Mouse (Mus musculus): ENCODE measurements around the gene Map2k3. TPM values are rescaled to one million over a fixed set of nuclear protein-coding genes. Genes with fewer than 3 reads are reported as not detected.
A peak's percentile ranks its signal among the peaks of the same experiment; 100 is the strongest.

Gene Map2k3
- polyA plus RNA-seq, 1 experiment: 90.0 TPM

GRCm38 (mm10) chr11:60922964-60923363, 8.9 kb upstream of the Map2k3 start:
- WGBS: 84% methylated on average over 5 of the region's 5 CpGs
- DNase-seq (ENCODE audit: low read depth, low spot score): no peak

GRCm38 (mm10) chr11:60924498-60924897, 7.3 kb upstream of the Map2k3 start:
- 30% methylated on average over 6 of the region's 6 CpGs for WGBS
- no peak for DNase-seq (ENCODE audit: low read depth, low spot score)

- 84% methylated on average over 1 of the region's 1 CpGs for WGBS
- no peak for DNase-seq (ENCODE audit: low read depth, low spot score)
Measured at GRCm38 (mm10) chr11:60924981-60925380, 6.9 kb upstream of the Map2k3 start.

GRCm38 (mm10) chr11:60927264-60927663, 4.6 kb upstream of the Map2k3 start:
- peak; percentile 93 for DNase-seq (ENCODE audit: low read depth, low spot score)
- 0% methylated on average over 9 of the region's 9 CpGs for WGBS

GRCm38 (mm10) chr11:60930724-60931281, 1.0 kb upstream of the Map2k3 start:
- WGBS: 6% methylated on average over 7 of the region's 7 CpGs
- DNase-seq (ENCODE audit: low read depth, low spot score): no peak

- under 1% methylated on average over 30 of the region's 30 CpGs for WGBS
- no peak for DNase-seq (ENCODE audit: low read depth, low spot score)
Measured at GRCm38 (mm10) chr11:60931282-60931868, 458 bp upstream of the Map2k3 start.

GRCm38 (mm10) chr11:60932503-60933020, 729 bp downstream of the Map2k3 start:
- WGBS: 0% methylated on average over 7 of the region's 7 CpGs

GRCm38 (mm10) chr11:60933178-60933930, 1.5 kb downstream of the Map2k3 start:
- WGBS: 43% methylated on average over 10 of the region's 10 CpGs
- DNase-seq (ENCODE audit: low read depth, low spot score): no peak

More at GRCm38 (mm10) chr11:60932503-60933020, 729 bp downstream of the Map2k3 start:
- no peak for DNase-seq (ENCODE audit: low read depth, low spot score)

- WGBS: 35% methylated on average over 2 of the region's 2 CpGs
- DNase-seq (ENCODE audit: low read depth, low spot score): no peak
Measured at GRCm38 (mm10) chr11:60934795-60935194, 3.0 kb downstream of the Map2k3 start.

- WGBS: 8% methylated on average over 7 of the region's 7 CpGs
Measured at GRCm38 (mm10) chr11:60935326-60935974, 3.6 kb downstream of the Map2k3 start.

GRCm38 (mm10) chr11:60935975-60936373, 4.1 kb downstream of the Map2k3 start:
- WGBS: 43% methylated on average over 4 of the region's 4 CpGs
- no peak for DNase-seq (ENCODE audit: low read depth, low spot score)

More at GRCm38 (mm10) chr11:60935326-60935974, 3.6 kb downstream of the Map2k3 start:
- no peak for DNase-seq (ENCODE audit: low read depth, low spot score)

GRCm38 (mm10) chr11:60937611-60938010, 5.8 kb downstream of the Map2k3 start:
- 53% methylated on average over 3 of the region's 3 CpGs for WGBS
- no peak for DNase-seq (ENCODE audit: low read depth, low spot score)

GRCm38 (mm10) chr11:60939487-60939886, 7.7 kb downstream of the Map2k3 start:
- WGBS: 59% methylated on average over 3 of the region's 3 CpGs
- DNase-seq (ENCODE audit: low read depth, low spot score): no peak

GRCm38 (mm10) chr11:60940501-60940900, 8.7 kb downstream of the Map2k3 start:
- 86% methylated on average over 5 of the region's 5 CpGs for WGBS
- no peak for DNase-seq (ENCODE audit: low read depth, low spot score)

- DNase-seq (ENCODE audit: low read depth, low spot score): no peak
- WGBS: 58% methylated on average over 9 of the region's 9 CpGs
Measured at GRCm38 (mm10) chr11:60941370-60941769, 9.5 kb downstream of the Map2k3 start.

- WGBS: 88% methylated on average over 9 of the region's 9 CpGs
Measured at GRCm38 (mm10) chr11:60942263-60943015, 10.6 kb downstream of the Map2k3 start.

GRCm38 (mm10) chr11:60945003-60945402, 13.2 kb downstream of the Map2k3 start:
- no peak for DNase-seq (ENCODE audit: low read depth, low spot score)
- WGBS: 85% methylated on average over 4 of the region's 4 CpGs

More at GRCm38 (mm10) chr11:60942263-60943015, 10.6 kb downstream of the Map2k3 start:
- no peak for DNase-seq (ENCODE audit: low read depth, low spot score)

GRCm38 (mm10) chr11:60951896-60952295, 20.1 kb downstream of the Map2k3 start:
- WGBS: 91% methylated on average over 5 of the region's 5 CpGs
- DNase-seq (ENCODE audit: low read depth, low spot score): no peak

GRCm38 (mm10) chr11:60952362-60952761, 20.5 kb downstream of the Map2k3 start:
- DNase-seq (ENCODE audit: low read depth, low spot score): no peak
- 67% methylated on average over 3 of the region's 3 CpGs for WGBS

Data from large intestine, adult 2 months (tissue).